ENCODE assay signal across 9 mouse cellular contexts in genomic region chr1:132346134-132346851, GRCm38 (mm10). TPM values are rescaled to one million over a fixed set of nuclear protein-coding genes. Genes with fewer than 3 reads are reported as not detected.
A peak's percentile ranks its signal among the peaks of the same experiment; 100 is the strongest.
DNase-seq lines count a peak whose midpoint lies in the region; ATAC-seq lines count a peak whose summit lies in the region.
"Had no signal": no experiment of that assay in that cellular context is flagged by ENCODE, and none has a peak within 500 bp of the region (broad histone marks: within the 10 kb centered on the region; RNA-seq: fewer than 3 reads in every experiment).

No protein-coding gene starts in this region.

- H3K9ac ChIP-seq in hindbrain, embryonic 14.5 days: no peak overlapping the region
- no peak overlapping the region for H3K9ac ChIP-seq in liver, embryonic 13.5 days
- H3K9ac ChIP-seq: limb, embryonic 13.5 days had no signal

- H3K4me3 ChIP-seq in hindbrain, embryonic 10.5 days: no peak overlapping the region
- no peak overlapping the region for H3K4me3 ChIP-seq in hindbrain, embryonic 14.5 days (replicated peaks; ENCODE audit: low read length)
- H3K4me3 ChIP-seq in liver, embryonic 13.5 days (replicated peaks): no peak overlapping the region
- H3K4me3 ChIP-seq: limb, embryonic 13.5 days had no signal

- no peaks in the 10 kb centered on the region for H3K36me3 ChIP-seq in hindbrain, embryonic 10.5 days
- no peaks in the 10 kb centered on the region for H3K36me3 ChIP-seq in hindbrain, embryonic 14.5 days (replicated peaks; ENCODE audit: control insufficient read depth, insufficient read depth)
- no peaks in the 10 kb centered on the region for H3K36me3 ChIP-seq in liver, embryonic 13.5 days
- H3K36me3 ChIP-seq: limb, embryonic 13.5 days had no signal

- no peak for ATAC-seq in hindbrain, embryonic 14.5 days (ENCODE audit: low FRiP score)
- peak; percentile 25; the same call in 1 of the 2 replicates for ATAC-seq in liver, embryonic 13.5 days (ENCODE audit: low read depth)

- DNase-seq in hindbrain, embryonic 10.5 days (ENCODE audit: low spot score): no peak
- no peak for DNase-seq in hindbrain, embryonic 14.5 days (ENCODE audit: low spot score)
- DNase-seq in adipocyte (ENCODE audit: low spot score): peak; percentile 16
- peak; percentile 79 for DNase-seq in heart, postnatal 10 days
- DNase-seq in liver, embryonic 13.5 days: no peak
- no peak for DNase-seq in testis, postnatal 10 days (ENCODE audit: low spot score)
- DNase-seq in thymus, adult 18-20 months: no peak
- DNase-seq in layer of hippocampus, adult 9-10 months (ENCODE audit: low spot score): no peak

- no peaks in the 10 kb centered on the region for H3K27me3 ChIP-seq in hindbrain, embryonic 10.5 days (ENCODE audit: insufficient read depth, poor library complexity, severe bottlenecking)
- no peaks in the 10 kb centered on the region for H3K27me3 ChIP-seq in hindbrain, embryonic 14.5 days (ENCODE audit: control insufficient read depth, insufficient read depth, low read length)
- H3K27me3 ChIP-seq in liver, embryonic 13.5 days: 0 out of 2 replicates have a peak, but pooled peaks cover 6% of the 10 kb centered on the region
- H3K27me3 ChIP-seq: limb, embryonic 13.5 days had no signal

- peak overlapping the region; percentile 68 for H3K27ac ChIP-seq in hindbrain, embryonic 10.5 days
- H3K27ac ChIP-seq in hindbrain, embryonic 14.5 days: no peak overlapping the region
- H3K27ac ChIP-seq in liver, embryonic 13.5 days: peak overlapping the region; percentile 55; the same call in 1 of the 2 replicates
- H3K27ac ChIP-seq: limb, embryonic 13.5 days had no signal

- H3K4me1 ChIP-seq in hindbrain, embryonic 10.5 days (replicated peaks): peaks cover 22% of the 10 kb centered on the region
- no peaks in the 10 kb centered on the region for H3K4me1 ChIP-seq in hindbrain, embryonic 14.5 days (replicated peaks; ENCODE audit: control insufficient read depth, insufficient read depth, low read length)
- H3K4me1 ChIP-seq in liver, embryonic 13.5 days (replicated peaks): peaks cover 23% of the 10 kb centered on the region
- H3K4me1 ChIP-seq: limb, embryonic 13.5 days had no signal

- H3K4me2 ChIP-seq in hindbrain, embryonic 14.5 days (replicated peaks): no peak overlapping the region
- H3K4me2 ChIP-seq in liver, embryonic 13.5 days: no peak overlapping the region
- H3K4me2 ChIP-seq: limb, embryonic 13.5 days had no signal

- H3K9me3 ChIP-seq in hindbrain, embryonic 10.5 days: peaks cover 5% of the 10 kb centered on the region
- 0 out of 2 replicates have a peak, but pooled peaks cover 7% of the 10 kb centered on the region for H3K9me3 ChIP-seq in hindbrain, embryonic 14.5 days (ENCODE audit: control insufficient read depth, low read length)
- peaks cover 6% of the 10 kb centered on the region for H3K9me3 ChIP-seq in liver, embryonic 13.5 days (replicated peaks)

- intact Hi-C loops in heart, postnatal 10 days (cut with DNase I): no loop called here

- 89% methylated on average over 12 of the region's 12 CpGs for WGBS in hindbrain, embryonic 10.5 days
- 86% methylated on average over 12 of the region's 12 CpGs for WGBS in hindbrain, embryonic 14.5 days
- WGBS in liver, embryonic 13.5 days (ENCODE audit: insufficient replicate concordance): 71% methylated on average over 12 of the region's 12 CpGs

RNA-seq across cellular contexts. Expression of gene Nuak2, which starts 30.4 kb away (rescaled TPM):
- 42.3 and 44.4 TPM in 2 replicates for polyA plus RNA-seq in hindbrain, embryonic 10.5 days (2016; fragmentation: Nextera tagmentation; extraction: Ambion mirVana)
- polyA plus RNA-seq in hindbrain, embryonic 14.5 days (2014; fragmentation: Nextera tagmentation; extraction: Ambion mirVana): 10.7 and 14.0 TPM in 2 replicates
- 1 to 10 TPM; 3.5 to 4.7 TPM for total RNA-seq in heart, postnatal 10 days (2021)
- polyA plus RNA-seq in liver, embryonic 13.5 days (2015; fragmentation: Nextera tagmentation; extraction: Ambion mirVana): 1.6 and 1.8 TPM in 2 replicates

RNA-seq across cellular contexts. Expression of gene Tmcc2, which starts 44.8 kb away (rescaled TPM):
- 15.1 and 18.7 TPM in 2 replicates for polyA plus RNA-seq in hindbrain, embryonic 10.5 days (2016; fragmentation: Nextera tagmentation; extraction: Ambion mirVana)
- polyA plus RNA-seq in hindbrain, embryonic 14.5 days (2014; fragmentation: Nextera tagmentation; extraction: Ambion mirVana): 31.0 and 33.9 TPM in 2 replicates
- total RNA-seq in heart, postnatal 10 days (2021): 10 to 100 TPM; 14.7 to 16.4 TPM
- 456 and 511 TPM in 2 replicates for polyA plus RNA-seq in liver, embryonic 13.5 days (2015; fragmentation: Nextera tagmentation; extraction: Ambion mirVana)

RNA-seq across cellular contexts. Expression of gene Klhdc8a, which starts 47.9 kb away (rescaled TPM):
- polyA plus RNA-seq in hindbrain, embryonic 10.5 days (2016; fragmentation: Nextera tagmentation; extraction: Ambion mirVana): 1.0 and 3.5 TPM in 2 replicates
- polyA plus RNA-seq in hindbrain, embryonic 14.5 days (2014; fragmentation: Nextera tagmentation; extraction: Ambion mirVana): 8.5 and 10.4 TPM in 2 replicates
- 10 to 100 TPM; 17.7 to 27.5 TPM for total RNA-seq in heart, postnatal 10 days (2021)
- polyA plus RNA-seq in liver, embryonic 13.5 days (2015; fragmentation: Nextera tagmentation; extraction: Ambion mirVana): 0.03 and 0.06 TPM in 2 replicates

Comparison
In these comparisons a context has a peak if more than half of its experiments do, and no peak if none do; other contexts are left out.
1. DNase-seq: peak in adipocyte (single experiment) and heart, postnatal 10 days (2 of 2); none in hindbrain, embryonic 10.5 days (single experiment), hindbrain, embryonic 14.5 days (single experiment), liver, embryonic 13.5 days (single experiment), testis, postnatal 10 days (single experiment), thymus, adult 18-20 months (0 of 2) and layer of hippocampus, adult 9-10 months (single experiment).
2. RNA of gene Tmcc2, which starts 44.8 kb away (polyA plus RNA-seq): 456 to 511 TPM in liver, embryonic 13.5 days; 31.0 to 33.9 TPM in hindbrain, embryonic 14.5 days and 15.1 to 18.7 TPM in hindbrain, embryonic 10.5 days; every median in the first group is over 10 times any median in the second.